Mouse (Mus musculus): Measurements from ENCODE around the gene Fermt1.

Gene Fermt1

DNA sequence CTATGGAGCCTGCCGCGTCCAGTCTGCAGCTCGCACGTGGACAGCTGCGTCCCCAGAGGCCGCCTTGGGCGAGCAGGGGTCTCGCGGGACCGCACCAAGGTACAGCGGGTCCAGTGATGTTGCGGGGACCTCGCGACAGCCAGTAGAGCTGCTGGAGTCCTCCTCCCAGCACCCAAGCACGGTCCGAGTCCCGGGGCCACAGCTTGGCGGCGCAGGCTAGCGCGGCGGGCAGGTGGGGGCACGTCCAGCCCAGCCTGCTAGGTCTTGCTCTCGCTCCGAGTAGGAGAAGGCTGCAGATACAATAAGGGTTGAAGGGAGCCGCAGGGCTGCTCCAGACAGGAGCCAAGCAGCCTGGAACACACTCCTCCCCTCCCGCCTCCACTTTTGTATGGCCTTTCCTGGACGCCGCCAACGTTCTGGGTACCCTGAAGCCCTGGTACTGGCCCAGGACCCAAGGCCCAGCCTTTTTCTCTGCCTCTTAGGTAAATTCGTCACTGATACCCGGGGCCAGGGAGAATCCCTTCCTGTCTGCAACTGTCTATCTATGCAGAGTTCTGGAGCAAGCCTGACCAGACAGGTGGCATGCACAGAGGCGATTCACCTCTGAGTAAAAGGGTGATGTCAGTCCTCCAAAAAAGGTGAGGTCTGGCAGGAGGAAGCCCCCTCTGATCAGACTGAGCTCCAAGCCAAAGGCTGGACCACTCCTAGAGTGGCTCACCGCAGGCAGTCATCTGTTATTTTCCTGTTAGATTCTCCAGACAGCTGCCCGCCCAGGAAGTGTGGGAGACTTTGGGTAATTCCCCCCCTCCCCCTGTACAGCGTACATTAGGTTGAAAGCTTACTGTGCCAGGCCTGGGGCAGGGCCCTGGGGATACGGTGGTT is at the start of gene Fermt1:
Fermt1 (minus strand) TSS at position 581 of the 882 bp plus-strand sequence.
- DNase-seq = peak; percentile 67

DNA sequence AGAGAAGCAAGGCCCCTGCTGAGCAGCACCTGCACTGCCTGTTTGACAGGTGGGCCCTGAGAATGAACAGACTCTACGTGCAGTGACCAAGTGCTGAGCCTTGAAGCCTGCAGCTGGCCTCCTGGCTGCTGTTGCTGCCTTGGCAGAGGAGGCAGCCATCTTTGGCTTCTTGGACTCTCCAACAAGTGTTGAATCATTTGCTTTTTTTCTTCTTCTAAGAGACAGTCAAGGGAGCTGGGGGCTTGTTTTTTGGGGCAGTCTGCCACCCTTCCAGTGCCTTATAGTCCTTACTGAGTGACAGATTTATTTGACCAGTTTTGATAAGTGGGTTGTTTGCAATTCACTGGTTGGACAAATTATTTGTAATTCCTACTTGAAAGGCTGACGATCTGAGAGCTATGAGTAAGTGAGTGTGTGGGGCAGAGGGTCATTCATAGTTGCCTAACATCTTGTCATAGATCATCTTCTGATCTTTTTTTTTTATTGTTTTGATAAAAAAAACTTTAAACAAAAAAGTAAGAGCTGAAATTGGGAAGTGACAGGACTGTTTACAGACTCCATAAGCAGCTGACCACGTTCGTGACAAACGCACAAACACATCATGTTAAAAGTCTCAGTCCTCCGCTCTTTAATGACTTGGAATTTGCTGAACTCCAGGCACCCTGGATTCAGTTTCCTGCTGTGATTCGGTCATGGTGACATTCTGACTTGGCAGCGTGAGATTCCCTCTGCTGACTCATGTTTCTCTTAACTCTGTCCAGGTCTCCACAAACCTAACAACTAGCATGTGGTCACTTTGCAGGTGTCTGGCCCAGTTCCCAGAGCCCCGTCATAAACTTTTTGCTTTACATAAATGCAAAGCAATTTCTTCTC is 47.2 kb upstream of the Fermt1 start:
- peak; percentile 21 for DNase-seq

GRCm38 (mm10) chr2:132989778-132990564 is 44.3 kb upstream of the Fermt1 start:
- no peak for DNase-seq

DNA sequence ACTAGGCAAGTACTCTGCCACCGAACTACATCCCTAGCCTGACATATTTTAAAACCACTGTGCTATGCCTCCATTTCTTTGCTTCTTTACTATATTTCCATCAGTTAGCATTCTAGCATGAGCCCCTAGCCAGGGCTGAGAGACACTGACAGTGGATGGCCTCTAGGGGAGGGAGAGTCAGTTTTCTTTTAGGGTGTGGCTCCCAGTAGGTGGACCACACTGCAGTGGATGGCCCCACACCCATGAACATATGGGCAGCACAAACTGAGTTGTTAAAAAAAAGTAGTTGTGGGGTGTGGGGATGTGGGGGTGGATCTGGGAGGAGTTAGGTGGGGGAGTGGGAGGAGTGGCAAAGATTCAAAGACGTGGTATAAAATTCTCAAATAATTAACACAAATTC is 27.6 kb upstream of the Fermt1 start:
- no peak for DNase-seq

DNA sequence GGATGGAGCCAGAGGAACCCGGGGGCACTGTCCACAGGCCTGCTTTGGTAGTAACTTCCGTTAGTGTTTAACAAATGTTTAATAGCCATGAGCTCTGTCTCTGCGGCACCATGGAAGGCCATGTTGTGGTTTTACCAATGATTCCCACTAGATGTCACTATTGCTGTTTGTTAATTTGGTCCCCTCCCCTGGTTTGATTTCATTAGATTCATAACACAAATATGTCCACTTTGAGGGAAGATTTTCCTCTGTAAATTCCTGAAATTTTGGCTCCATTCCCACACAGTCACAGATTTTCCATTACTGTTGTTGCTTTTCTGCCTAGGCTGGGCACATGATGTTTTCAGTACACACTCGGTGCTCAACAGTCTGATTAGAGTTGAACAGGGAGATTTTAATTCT is 25.1 kb upstream of the Fermt1 start:
- peak; percentile 32 for DNase-seq

GRCm38 (mm10) chr2:132957786-132958185 is 12.1 kb upstream of the Fermt1 start:
- peak; percentile 27 for DNase-seq

- peak; percentile 61 for DNase-seq
Measured at GRCm38 (mm10) chr2:132952197-132952596, 6.5 kb upstream of the Fermt1 start.

DNA sequence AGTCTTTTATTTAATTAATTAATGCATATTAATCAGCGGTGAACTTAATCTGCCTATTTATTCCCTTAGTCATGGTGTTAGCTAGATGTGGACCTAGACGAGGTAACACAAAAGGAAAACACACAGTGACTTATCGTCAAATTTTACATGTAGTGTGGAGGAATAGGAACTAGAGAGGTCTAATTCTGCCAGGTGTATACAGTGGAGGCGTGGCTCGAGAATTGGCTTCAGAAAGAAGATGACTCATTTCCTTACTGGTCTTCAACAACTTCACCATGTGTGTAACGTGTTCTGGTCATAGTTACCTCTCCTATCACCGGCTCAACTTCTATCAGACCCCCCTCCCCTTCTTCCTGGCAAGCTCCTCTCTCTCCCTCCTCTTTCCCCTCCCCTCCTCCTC is 2.5 kb upstream of the Fermt1 start:
- DNase-seq = no peak

DNA sequence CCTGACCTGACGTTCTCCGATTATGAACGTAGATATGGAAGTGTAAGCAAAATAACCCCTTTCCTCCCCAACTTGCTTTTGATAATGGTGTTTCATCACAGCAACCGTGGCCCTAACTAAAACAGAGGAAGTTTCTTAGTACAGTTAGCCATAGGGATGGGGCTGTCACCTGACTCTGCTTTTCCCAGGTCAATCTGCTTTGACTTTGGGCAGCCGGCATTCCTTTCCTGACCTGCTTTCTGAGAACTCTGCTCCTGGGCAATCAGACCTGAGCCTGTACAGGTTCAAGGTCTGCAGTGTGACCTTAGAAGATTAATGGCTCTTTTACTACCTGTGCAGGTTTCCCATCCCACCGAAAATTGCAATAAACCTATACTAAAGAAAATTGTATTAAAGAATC is 1.3 kb upstream of the Fermt1 start:
- peak; percentile 64 for DNase-seq

DNA sequence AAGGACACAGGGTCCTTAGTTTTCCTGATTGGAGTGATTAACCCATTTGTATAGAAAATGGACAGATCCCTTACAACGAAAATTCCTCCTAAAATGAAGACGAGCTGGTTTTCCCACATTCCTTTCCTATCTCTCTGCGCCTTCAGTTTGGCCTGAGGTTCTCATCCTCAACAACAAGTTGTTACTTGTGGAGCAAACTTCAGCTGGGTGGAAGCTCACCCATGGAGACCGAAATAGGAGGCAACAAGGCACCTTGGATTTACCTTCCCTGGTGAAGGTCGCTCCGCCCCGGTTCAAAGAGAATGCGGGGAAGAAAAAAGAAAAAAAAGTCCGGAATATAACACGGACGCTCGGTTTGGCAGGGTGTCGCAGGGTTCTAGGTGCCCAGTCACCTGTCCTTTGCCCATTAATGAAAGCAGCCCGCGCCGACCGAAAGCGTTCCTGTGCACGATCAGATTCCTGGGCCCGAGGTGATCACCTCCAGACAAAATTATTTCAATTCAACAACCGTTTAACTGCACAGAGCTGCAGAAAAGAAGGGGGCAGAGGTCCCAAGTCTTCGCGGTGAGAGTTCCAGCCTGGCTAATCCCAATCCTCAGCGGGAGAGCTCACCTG is 888 bp downstream of the Fermt1 start:
- DNase-seq = no peak

DNA sequence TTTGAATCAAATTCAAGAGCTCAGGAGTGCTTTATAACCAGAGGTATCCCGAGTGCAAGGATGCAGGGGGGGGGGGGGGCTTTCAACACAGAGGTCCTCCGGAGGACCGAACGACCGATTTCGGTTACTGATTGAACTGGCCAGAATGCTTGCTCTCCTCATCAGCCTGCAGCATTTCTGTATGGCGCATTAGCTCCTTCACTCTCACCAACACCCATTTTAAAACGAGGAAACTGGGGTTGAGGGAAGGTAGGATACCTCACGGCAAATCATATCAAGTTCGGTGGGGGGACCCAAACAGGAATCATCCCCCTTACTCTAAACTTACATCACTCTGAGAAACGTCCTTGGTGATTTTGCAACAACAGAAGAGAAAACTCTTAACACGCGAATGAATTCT is 1.7 kb downstream of the Fermt1 start:
- DNase-seq = peak; percentile 29

- no peak for DNase-seq
Measured at GRCm38 (mm10) chr2:132943596-132943995, 2.1 kb downstream of the Fermt1 start.

- peak; percentile 83 for DNase-seq
Measured at GRCm38 (mm10) chr2:132939056-132939455, 6.7 kb downstream of the Fermt1 start.

GRCm38 (mm10) chr2:132936176-132936575 is 9.5 kb downstream of the Fermt1 start:
- no peak for DNase-seq

DNA sequence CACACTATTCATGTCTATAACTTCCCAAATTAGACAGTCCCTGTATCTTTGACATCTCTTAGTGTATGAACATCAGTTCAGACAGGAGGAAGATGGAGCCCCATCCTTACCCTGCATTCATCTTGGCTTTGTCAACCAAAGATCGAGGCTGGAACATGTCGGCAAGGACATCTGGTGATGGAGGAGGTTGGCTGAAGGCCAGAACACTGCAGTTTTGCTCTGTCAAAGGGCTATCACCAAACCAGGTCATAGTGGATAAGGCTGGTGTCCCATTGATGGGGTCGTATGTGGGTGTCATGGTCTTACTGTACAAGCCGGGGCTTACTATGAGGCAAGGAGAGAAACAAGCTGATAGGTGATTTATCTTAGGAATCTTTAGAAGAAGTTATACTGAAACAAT is 11.0 kb downstream of the Fermt1 start:
- no peak for DNase-seq

DNA sequence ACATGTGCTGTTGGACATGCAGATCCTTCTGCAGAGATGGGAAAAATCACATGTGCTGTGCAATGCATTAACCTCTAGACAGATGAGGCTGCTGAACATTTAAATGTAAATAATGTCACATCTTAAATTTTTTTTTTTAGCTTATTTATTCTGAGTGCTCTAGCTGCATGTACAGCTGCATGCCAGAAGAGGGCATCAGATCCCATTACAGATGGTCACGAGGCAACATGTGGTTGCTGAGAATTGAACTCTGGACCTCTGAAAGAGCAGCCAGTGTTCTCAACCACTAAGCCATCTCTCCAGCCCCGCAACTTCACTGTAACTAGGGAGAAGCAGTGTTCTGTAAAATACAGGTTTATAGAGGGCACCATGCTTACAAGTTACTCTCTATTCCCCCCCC is 11.6 kb downstream of the Fermt1 start:
- DNase-seq = no peak

DNA sequence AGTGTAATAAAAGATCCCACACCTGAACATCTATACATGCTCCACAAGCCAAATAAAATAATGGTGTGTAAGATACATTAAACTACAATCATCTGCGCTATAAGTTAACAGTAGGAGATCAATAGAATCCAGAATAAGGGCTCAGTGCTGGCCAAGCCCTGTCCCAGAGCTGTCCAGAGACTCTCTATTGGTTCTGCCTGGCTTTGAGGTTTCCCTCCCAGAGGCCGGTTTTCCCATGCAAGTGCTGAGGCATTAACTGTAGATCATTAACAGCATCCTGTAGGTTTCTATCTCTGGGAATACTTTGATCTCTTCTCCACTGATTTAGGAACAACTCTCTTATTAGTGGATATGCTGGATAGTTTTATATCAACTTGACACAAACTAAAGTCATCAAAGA is 16.7 kb downstream of the Fermt1 start:
- no peak for DNase-seq

DNA sequence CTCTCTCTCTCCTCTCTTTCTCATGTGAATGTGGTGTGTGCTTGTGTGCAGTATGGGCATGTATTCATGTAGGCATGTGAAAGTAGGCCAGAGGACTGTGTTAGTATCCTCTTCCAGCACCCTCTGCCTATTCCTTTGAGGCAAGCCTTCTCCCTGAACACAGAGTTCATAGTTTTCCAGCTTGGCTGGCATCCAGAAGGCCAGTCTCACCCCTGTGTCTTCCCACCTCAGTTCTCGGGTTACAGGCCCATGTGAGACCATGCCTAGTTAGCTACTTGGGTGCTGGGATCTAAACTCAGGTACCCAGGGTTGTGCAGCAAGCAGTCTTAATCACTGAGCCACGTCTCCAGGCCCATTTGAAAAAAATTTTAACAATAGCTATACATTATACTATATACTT is 17.8 kb downstream of the Fermt1 start:
- DNase-seq = peak; percentile 33

GRCm38 (mm10) chr2:132927298-132927697 is 18.4 kb downstream of the Fermt1 start:
- no peak for DNase-seq

DNA sequence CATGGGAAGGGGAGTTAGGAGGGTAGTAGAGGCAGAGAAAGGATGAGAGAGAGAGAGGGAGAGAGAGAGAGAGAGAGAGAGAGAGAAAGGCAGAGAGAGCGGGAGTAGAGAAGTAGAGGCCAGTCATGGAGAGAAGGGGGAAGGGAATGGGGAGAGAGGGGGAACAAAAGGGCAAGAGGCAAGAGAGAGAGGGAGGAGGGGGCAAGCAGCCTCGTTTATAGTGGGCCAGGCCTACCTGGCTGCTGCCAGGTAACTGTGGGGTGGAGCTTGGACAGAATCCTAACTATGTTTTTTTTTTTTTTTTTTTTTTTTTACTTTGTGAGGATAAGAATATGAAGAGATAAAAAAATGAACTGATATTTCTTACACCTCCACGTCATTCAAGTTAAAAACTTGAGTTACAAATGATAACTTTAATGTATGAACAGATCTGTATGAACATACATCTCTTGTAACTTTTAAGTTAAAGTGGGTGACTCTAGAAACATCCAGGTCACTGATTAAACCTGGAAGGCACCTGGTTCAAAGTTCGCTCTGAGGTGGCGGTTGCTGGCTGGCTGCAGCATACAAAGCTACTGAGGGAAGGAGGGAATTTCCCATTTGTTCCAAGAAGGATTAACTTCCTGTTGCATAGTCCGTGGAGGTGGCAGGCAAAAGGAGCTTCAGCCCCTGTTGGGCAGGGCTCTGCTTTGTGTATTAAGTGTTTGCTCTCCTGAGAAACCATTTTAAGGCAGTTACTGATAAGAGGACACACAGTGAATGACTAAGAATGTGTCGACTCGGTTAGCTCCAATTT is 22.2 kb downstream of the Fermt1 start:
- peak; percentile 82 for DNase-seq

DNA sequence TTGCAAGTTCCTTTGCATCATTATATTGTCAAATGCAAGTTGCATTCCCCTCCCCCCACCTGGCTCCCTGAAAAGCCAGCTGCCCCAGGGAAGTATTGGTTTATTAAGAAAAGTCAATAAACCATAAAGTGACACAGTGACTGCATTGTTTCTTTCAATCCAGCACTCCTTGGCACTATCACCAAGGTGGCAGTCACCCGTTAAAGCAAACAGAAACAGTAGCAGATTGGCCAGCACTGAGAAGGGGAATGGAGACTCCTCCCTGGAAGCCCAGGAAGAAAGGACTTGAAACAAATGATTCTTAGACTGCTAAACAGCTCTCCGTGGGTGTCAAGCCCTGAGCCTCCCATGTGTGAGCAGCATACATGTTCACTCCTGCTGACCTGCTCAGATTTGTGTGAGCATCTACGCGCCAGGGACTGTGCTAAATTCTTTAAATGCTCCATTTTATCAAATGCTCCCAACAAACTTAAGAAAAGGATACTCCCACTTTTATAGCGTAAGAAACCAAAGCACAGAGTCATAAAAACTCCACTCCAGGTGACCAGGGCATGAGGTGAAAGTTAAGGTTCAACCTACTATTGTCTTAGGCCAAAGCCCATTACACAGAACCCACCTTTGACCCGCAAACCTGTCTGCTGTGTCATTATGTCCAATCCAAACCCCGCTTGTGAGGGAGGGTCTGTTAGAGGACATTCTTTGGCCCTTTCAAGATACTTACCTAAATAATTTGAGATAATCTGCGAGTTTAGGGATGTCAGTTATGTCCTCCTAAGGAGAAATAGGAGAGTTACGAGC is 23.4 kb downstream of the Fermt1 start:
- DNase-seq = no peak

All from kidney, postnatal 14 days (tissue).